Mouse (Mus musculus): ENCODE measurements around the gene Ak9.

- no peak for TF ChIP-seq POLR2A (IDR thresholded peaks at IDR 0.05; ENCODE audit: low read depth, low read length)
- TF ChIP-seq CTCF (conservative IDR thresholded peaks at IDR 0.05; ENCODE audit: insufficient read depth, insufficient read length, low read depth, low read length): no peak
Measured at GRCm38 (mm10) chr10:41472962-41473481, 169.2 kb downstream of the Ak9 start.

All from kidney, adult 2 months (tissue).